ENCODE assay signal across 8 mouse cellular contexts in the genomic region with DNA sequence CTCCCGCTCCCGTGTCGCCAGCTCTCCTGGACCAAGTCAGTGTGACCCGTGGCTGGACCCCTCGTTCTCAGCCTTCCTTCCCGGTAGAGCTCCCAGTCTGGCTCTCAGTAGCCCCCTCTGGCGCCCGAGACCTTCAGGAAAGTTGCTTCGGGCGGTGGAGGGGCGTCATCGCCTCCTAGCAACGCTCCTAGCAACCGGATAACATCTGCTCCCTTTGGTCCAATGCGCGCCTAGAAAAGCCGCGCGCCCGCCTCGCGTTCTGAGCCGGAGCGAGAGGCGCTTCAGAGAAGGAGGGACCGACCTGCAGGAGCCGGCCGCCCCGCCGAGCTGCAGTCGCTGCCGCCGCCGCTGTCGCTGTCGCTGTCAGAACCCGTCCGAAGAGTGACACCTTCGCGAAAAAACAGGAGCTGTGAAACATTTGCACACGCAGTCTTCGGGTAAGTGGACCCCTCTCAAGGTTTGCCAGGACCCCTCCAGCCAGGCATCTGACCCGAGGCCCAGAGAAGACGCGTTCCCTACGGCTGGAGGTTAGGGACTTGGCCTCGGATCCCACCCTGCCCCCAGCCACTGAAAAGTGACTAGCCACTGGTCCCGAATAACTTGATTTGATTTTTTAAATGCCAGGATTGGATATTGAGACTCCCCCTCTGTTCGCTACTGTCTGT. TPM values are rescaled to one million over a fixed set of nuclear protein-coding genes. Genes with fewer than 3 reads are reported as not detected.
DNase-seq lines count a peak whose midpoint lies in the region; ATAC-seq and TF ChIP-seq lines count a peak whose summit lies in the region.

No protein-coding gene starts in this region.

- H3K27me3 ChIP-seq in embryonic facial prominence, embryonic 15.5 days = peaks cover 31% of the 10 kb centered on the region
- peaks cover 34% of the 10 kb centered on the region for H3K27me3 ChIP-seq in heart, embryonic 10.5 days (ENCODE audit: insufficient read depth, poor library complexity, severe bottlenecking)
- H3K27me3 ChIP-seq in limb, embryonic 11.5 days (ENCODE audit: control insufficient read depth, insufficient read depth, low read length) = peaks cover 10% of the 10 kb centered on the region
- H3K27me3 ChIP-seq in midbrain, embryonic 14.5 days (ENCODE audit: control insufficient read depth, insufficient read depth, low read length) = peaks cover 9% of the 10 kb centered on the region
- peaks cover 23% of the 10 kb centered on the region for H3K27me3 ChIP-seq in stomach, embryonic 16.5 days (ENCODE audit: control insufficient read depth, insufficient read depth, low read length)

- H3K9ac ChIP-seq in embryonic facial prominence, embryonic 15.5 days = no peak overlapping the region
- no peak overlapping the region for H3K9ac ChIP-seq in limb, embryonic 11.5 days (ENCODE audit: low read length)
- peak overlapping the region; percentile 48 for H3K9ac ChIP-seq in midbrain, embryonic 14.5 days (replicated peaks; ENCODE audit: low read length)
- peak overlapping the region; percentile 39 for H3K9ac ChIP-seq in stomach, embryonic 16.5 days (ENCODE audit: low read length)

- no peak for TF ChIP-seq CTCF in bone marrow macrophage, adult 2 months (IDR thresholded peaks at IDR 0.05; ENCODE audit: low read depth, low read length)

- no peaks in the 10 kb centered on the region for H3K4me1 ChIP-seq in bone marrow macrophage, adult 2 months (ENCODE audit: control insufficient read depth, insufficient read depth, low read length)
- peaks cover 11% of the 10 kb centered on the region for H3K4me1 ChIP-seq in embryonic facial prominence, embryonic 15.5 days
- peaks cover 11% of the 10 kb centered on the region for H3K4me1 ChIP-seq in heart, embryonic 10.5 days
- no peaks in the 10 kb centered on the region for H3K4me1 ChIP-seq in limb, embryonic 11.5 days (ENCODE audit: control insufficient read depth, insufficient read depth, low read length)
- H3K4me1 ChIP-seq in midbrain, embryonic 14.5 days (ENCODE audit: control insufficient read depth, insufficient read depth, low read length) = peaks cover 7% of the 10 kb centered on the region
- H3K4me1 ChIP-seq in stomach, embryonic 16.5 days (ENCODE audit: control insufficient read depth, insufficient read depth, low read length) = peaks cover 5% of the 10 kb centered on the region

- WGBS in embryonic facial prominence, embryonic 15.5 days = under 1% methylated on average over 49 of the region's 49 CpGs
- 1% methylated on average over 49 of the region's 49 CpGs for WGBS in heart, embryonic 10.5 days
- WGBS in limb, embryonic 11.5 days = 1% methylated on average over 49 of the region's 49 CpGs
- under 1% methylated on average over 49 of the region's 49 CpGs for WGBS in midbrain, embryonic 14.5 days
- under 1% methylated on average over 49 of the region's 49 CpGs for WGBS in stomach, embryonic 16.5 days

- no peak for TF ChIP-seq POLR2A in bone marrow macrophage, adult 2 months (IDR thresholded peaks at IDR 0.05; ENCODE audit: borderline replicate concordance, low read depth, low read length)

- H3K4me3 ChIP-seq in bone marrow macrophage, adult 2 months (ENCODE audit: insufficient read depth, low read length) = peak overlapping the region; percentile 41
- peak overlapping the region; percentile 43 for H3K4me3 ChIP-seq in embryonic facial prominence, embryonic 15.5 days (replicated peaks)
- H3K4me3 ChIP-seq in heart, embryonic 10.5 days = peak overlapping the region; percentile 56
- H3K4me3 ChIP-seq in limb, embryonic 11.5 days (ENCODE audit: low read depth, low read length) = peak overlapping the region; percentile 26
- peak overlapping the region; percentile 47 for H3K4me3 ChIP-seq in midbrain, embryonic 14.5 days (replicated peaks; ENCODE audit: low read depth, low read length)
- H3K4me3 ChIP-seq in stomach, embryonic 16.5 days (replicated peaks; ENCODE audit: low read length) = peak overlapping the region; percentile 43

- no peaks in the 10 kb centered on the region for H3K36me3 ChIP-seq in embryonic facial prominence, embryonic 15.5 days
- H3K36me3 ChIP-seq in heart, embryonic 10.5 days = no peaks in the 10 kb centered on the region
- H3K36me3 ChIP-seq in limb, embryonic 11.5 days (ENCODE audit: control insufficient read depth, insufficient read depth, low read length) = no peaks in the 10 kb centered on the region
- no peaks in the 10 kb centered on the region for H3K36me3 ChIP-seq in midbrain, embryonic 14.5 days (ENCODE audit: control insufficient read depth, insufficient read depth, low read length)
- no peaks in the 10 kb centered on the region for H3K36me3 ChIP-seq in stomach, embryonic 16.5 days (ENCODE audit: control insufficient read depth, insufficient read depth, low read length)

- H3K4me2 ChIP-seq in embryonic facial prominence, embryonic 15.5 days (replicated peaks) = peak overlapping the region; percentile 81
- peak overlapping the region; percentile 54 for H3K4me2 ChIP-seq in limb, embryonic 11.5 days (ENCODE audit: low read depth, severe bottlenecking)
- peak overlapping the region; percentile 95 for H3K4me2 ChIP-seq in midbrain, embryonic 14.5 days (ENCODE audit: low read length)
- peak overlapping the region; percentile 79 for H3K4me2 ChIP-seq in stomach, embryonic 16.5 days (ENCODE audit: low read depth, low read length)

- H3K9me3 ChIP-seq in embryonic facial prominence, embryonic 15.5 days (replicated peaks) = no peaks in the 10 kb centered on the region
- no peaks in the 10 kb centered on the region for H3K9me3 ChIP-seq in heart, embryonic 10.5 days
- H3K9me3 ChIP-seq in limb, embryonic 11.5 days (ENCODE audit: control insufficient read depth, low read length) = no peaks in the 10 kb centered on the region
- H3K9me3 ChIP-seq in midbrain, embryonic 14.5 days (ENCODE audit: control insufficient read depth, low read length) = no peaks in the 10 kb centered on the region; the same call in 1 of the 2 replicates
- H3K9me3 ChIP-seq in stomach, embryonic 16.5 days (replicated peaks; ENCODE audit: control insufficient read depth, low read length) = no peaks in the 10 kb centered on the region

- ATAC-seq in embryonic facial prominence, embryonic 15.5 days (ENCODE audit: insufficient number of reproducible peaks, low FRiP score, low TSS enrichment, low read depth) = peak; percentile 90
- ATAC-seq in limb, embryonic 11.5 days (ENCODE audit: insufficient number of reproducible peaks, low FRiP score, low TSS enrichment, low read depth) = peak; percentile 95
- ATAC-seq in midbrain, embryonic 14.5 days (ENCODE audit: low FRiP score, low TSS enrichment) = peak; percentile 95
- peak; percentile 96 for ATAC-seq in stomach, embryonic 16.5 days (ENCODE audit: insufficient read depth, low FRiP score)
- ATAC-seq in activated CD4-positive, CD25-positive, alpha-beta regulatory T cell, adult 4 months = no peak

- H3K27ac ChIP-seq in bone marrow macrophage, adult 2 months (ENCODE audit: insufficient read depth, low read depth, low read length) = no peak overlapping the region
- no peak overlapping the region for H3K27ac ChIP-seq in embryonic facial prominence, embryonic 15.5 days (replicated peaks)
- no peak overlapping the region; the same call in 1 of the 2 replicates for H3K27ac ChIP-seq in heart, embryonic 10.5 days
- no peak overlapping the region for H3K27ac ChIP-seq in limb, embryonic 11.5 days (replicated peaks; ENCODE audit: low read depth, low read length)
- H3K27ac ChIP-seq in midbrain, embryonic 14.5 days (replicated peaks; ENCODE audit: low read depth, low read length) = no peak overlapping the region
- no peak overlapping the region for H3K27ac ChIP-seq in stomach, embryonic 16.5 days (ENCODE audit: low read length)

- DNase-seq in heart, embryonic 10.5 days (ENCODE audit: low spot score) = peak; percentile 96
- DNase-seq in kidney, adult 9 months = peak; percentile 3
- peak; percentile 97 for DNase-seq in limb, embryonic 11.5 days (ENCODE audit: low spot score)
- DNase-seq in midbrain, embryonic 14.5 days = peak; percentile 97

RNA-seq across cellular contexts. Expression of a gene that starts 32.0 kb away (rescaled TPM):
- polyA plus RNA-seq in bone marrow macrophage, adult 2 months (2012; ENCODE audit: insufficient read depth, insufficient read length, missing spikeins) = not detected in 2 replicates
- not detected in 2 replicates for polyA plus RNA-seq in embryonic facial prominence, embryonic 15.5 days (2015; fragmentation: Nextera tagmentation; extraction: Ambion mirVana)
- polyA plus RNA-seq in heart, embryonic 10.5 days (2016; fragmentation: Nextera tagmentation; extraction: Ambion mirVana) = not detected in 2 replicates
- not detected in 2 replicates for polyA plus RNA-seq in limb, embryonic 11.5 days (2014; fragmentation: Nextera tagmentation; extraction: Ambion mirVana)
- not detected in 2 replicates for polyA plus RNA-seq in midbrain, embryonic 14.5 days (2014; fragmentation: Nextera tagmentation; extraction: Ambion mirVana)
- polyA plus RNA-seq in stomach, embryonic 16.5 days (2015; fragmentation: Nextera tagmentation; extraction: Ambion mirVana) = not detected in 2 replicates
- polyA plus RNA-seq in activated CD4-positive, CD25-positive, alpha-beta regulatory T cell, adult 4 months (2017; shearing (Covaris generic)) = not detected

Comparison
In these comparisons a context has a peak if more than half of its experiments do, and no peak if none do; other contexts are left out.
1. H3K9ac ChIP-seq: peak in midbrain, embryonic 14.5 days (single experiment) and stomach, embryonic 16.5 days (single experiment); none in embryonic facial prominence, embryonic 15.5 days (single experiment) and limb, embryonic 11.5 days (single experiment).
2. DNase-seq: peak in every context shown above with its lines; median percentile 97 in limb, embryonic 11.5 days; 97 in midbrain, embryonic 14.5 days; 96 in heart, embryonic 10.5 days; 3 in kidney, adult 9 months.
3. Peak in every context shown above with its lines, with median percentiles within 50 percentile points of each other: H3K4me3 ChIP-seq and H3K4me2 ChIP-seq.